Mouse (Mus musculus) testis, adult 2 months (tissue): Measurements from ENCODE around the gene Cdc34. TPM values are rescaled to one million over a fixed set of nuclear protein-coding genes. Genes with fewer than 3 reads are reported as not detected.
A peak's percentile ranks its signal among the peaks of the same experiment; 100 is the strongest.

Source experiments
- H3K27ac ChIP-seq: fragments of 200-500 bp; 2 replicates; pipeline ENCODE4 v1.5.1; 2012; ENCODE audit warnings: low read depth, low read length; ENCODE audit not compliant: control insufficient read depth, insufficient read depth
- H3K27me3 ChIP-seq: fragments of 200-500 bp; 2 replicates; pipeline ENCODE4 v1.6.1; 2012; ENCODE audit warnings: mild to moderate bottlenecking, low read length, moderate library complexity; ENCODE audit not compliant: control insufficient read depth, insufficient read depth
- H3K36me3 ChIP-seq: fragments of 200-500 bp; 2 replicates; pipeline ENCODE4 v1.6.1; 2012; ENCODE audit warnings: mild to moderate bottlenecking, low read length; ENCODE audit not compliant: control insufficient read depth, insufficient read depth
- H3K4me1 ChIP-seq: fragments of 200-500 bp; 2 replicates; pipeline ENCODE4 v1.6.1; 2012; ENCODE audit warnings: low read length; ENCODE audit not compliant: control insufficient read depth, insufficient read depth
- H3K4me3 ChIP-seq: fragments of 200-500 bp; 2 replicates; pipeline ENCODE4 v1.5.1; 2012; ENCODE audit warnings: low read depth, mild to moderate bottlenecking, low read length, moderate library complexity, mixed read lengths; ENCODE audit not compliant: control insufficient read depth
- CTCF ChIP-seq: fragments of 200-500 bp; IDR thresholded peaks from 2 replicates; pipeline ENCODE4 v1.5.1; 2012; ENCODE audit warnings: low read depth, mild to moderate bottlenecking, inconsistent platforms, low read length, moderate library complexity; ENCODE audit not compliant: control insufficient read depth, insufficient read depth, insufficient replicate concordance
- POLR2A ChIP-seq: fragments of 200-500 bp; IDR thresholded peaks from 2 replicates; pipeline ENCODE4 v1.6.1; 2012; ENCODE audit warnings: low read depth, mild to moderate bottlenecking, inconsistent platforms, low read length, moderate library complexity; ENCODE audit not compliant: control insufficient read depth
- polyA plus RNA-seq: library from polyadenylated mRNA; depleted of rRNA; stranded (reverse); fragments of >200 nt; gene quantifications from 2 replicates; pipeline ENCODE4 v1.2.3, GENCODE M21; 2012; rRNA removed

The Cdc34 gene
- polyA plus RNA-seq: 855 and 952 TPM in 2 replicates

GRCm38 (mm10) chr10:79681591-79682245 is at the start of gene Cdc34:
Cdc34 (plus strand) TSS chr10:79682195.
- Histone ChIP-seq H3K4me1 (peaks cover 10% of the 10 kb centered on the region), H3K27ac (peak within 1 kb of the TSS; percentile 86), H3K4me3 (peak within 1 kb of the TSS; percentile 98), H3K36me3 (no peaks in the 10 kb centered on the region), H3K27me3 (no peaks in the 10 kb centered on the region)
- TF ChIP-seq POLR2A: peak; percentile 95
- 0 out of 2 replicates have a peak, but pooled peaks have one; percentile 12 for TF ChIP-seq CTCF

- Histone ChIP-seq H3K27ac (peak overlapping the region; percentile 37), H3K4me1 (peaks cover 9% of the 10 kb centered on the region), H3K36me3 (no peaks in the 10 kb centered on the region), H3K27me3 (no peaks in the 10 kb centered on the region), H3K4me3 (no peak overlapping the region)
- no peak for TF ChIP-seq CTCF
- no peak; the same call in 1 of the 2 replicates for TF ChIP-seq POLR2A
Observed at GRCm38 (mm10) chr10:79633006-79633777, 48.8 kb upstream of the Cdc34 start.

DNA sequence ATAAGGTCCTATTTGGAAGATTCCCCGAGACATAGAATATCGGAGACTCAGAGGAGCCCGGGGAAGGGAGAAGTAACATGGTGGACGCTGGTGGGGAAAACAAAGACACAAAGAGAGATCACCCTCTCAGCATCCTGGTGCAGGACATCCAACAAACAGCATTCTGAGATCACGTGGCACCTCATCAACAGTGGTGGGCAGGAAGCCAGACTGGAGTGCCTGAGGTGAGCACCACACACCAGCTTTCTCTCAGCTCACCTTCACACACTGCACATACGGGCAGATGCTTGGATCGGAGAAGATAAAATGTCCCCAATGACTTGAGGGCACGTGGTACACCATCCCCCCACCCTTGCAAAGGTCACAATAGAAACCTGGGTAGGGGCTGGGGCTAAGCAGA is 45.7 kb upstream of the Cdc34 start:
- no peak overlapping the region for H3K4me3 ChIP-seq
- peaks cover 9% of the 10 kb centered on the region for H3K4me1 ChIP-seq
- no peaks in the 10 kb centered on the region for H3K27me3 ChIP-seq
- TF ChIP-seq POLR2A (no peak), CTCF (no peak)
- H3K27ac ChIP-seq: no peak overlapping the region
- H3K36me3 ChIP-seq: no peaks in the 10 kb centered on the region

DNA sequence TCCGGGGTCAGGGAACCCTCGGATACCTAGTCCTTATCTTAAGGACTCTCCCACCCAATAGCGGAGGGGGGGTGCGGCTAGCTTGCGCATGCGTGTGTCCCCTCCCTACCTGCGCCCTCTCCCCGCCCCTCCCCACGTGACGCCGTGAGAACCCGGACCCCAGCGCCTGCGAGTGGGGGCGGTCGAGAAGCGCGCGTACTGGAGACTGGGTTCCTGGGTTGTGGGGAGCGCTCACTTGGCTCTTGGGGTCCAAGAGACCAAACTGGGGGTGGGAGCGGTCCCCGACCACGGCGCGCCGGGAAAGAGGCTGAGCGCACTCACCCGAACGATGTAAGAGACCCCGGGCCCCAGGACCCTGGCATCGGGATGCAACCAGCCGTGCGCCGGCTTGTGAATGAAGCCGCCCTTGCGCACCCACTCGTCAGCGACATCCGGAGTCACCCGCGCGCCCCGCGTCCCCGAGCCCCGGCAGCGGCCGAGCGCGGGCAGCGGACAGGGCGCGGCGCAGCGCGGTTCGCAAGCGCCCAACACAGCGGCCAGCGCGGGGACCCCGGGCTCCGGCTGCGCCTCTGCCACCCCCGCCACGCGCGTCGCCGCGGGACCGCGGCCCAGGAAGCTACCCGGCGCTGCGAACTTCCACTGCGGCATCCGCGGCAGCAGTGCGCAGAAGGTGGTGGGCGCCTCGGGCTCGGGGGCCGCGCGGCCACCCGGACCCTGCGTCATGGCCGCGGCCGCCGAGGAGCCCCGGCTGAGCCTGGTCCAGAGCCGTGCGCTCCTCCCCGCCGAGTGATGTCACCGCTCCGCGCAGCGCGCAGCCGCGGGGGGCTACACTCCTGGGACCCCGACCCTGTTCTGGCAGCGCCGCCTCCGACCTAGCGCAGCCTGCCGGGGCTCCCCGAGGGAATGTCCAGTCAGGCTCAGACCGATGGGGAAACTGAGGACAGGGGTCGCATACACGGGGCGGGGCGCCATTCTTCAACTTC is 44.6 kb upstream of the Cdc34 start, which contains the start of gene Shc2:
Gene Shc2 (minus strand): TSS at position 791 of the 983 bp plus-strand sequence.
- peaks cover 9% of the 10 kb centered on the region for H3K4me1 ChIP-seq
- TF ChIP-seq CTCF (no peak), POLR2A (no peak)

GRCm38 (mm10) chr10:79638486-79639204 is 43.4 kb upstream of the Cdc34 start:
- TF ChIP-seq POLR2A (no peak), CTCF (no peak)
- Histone ChIP-seq H3K4me1 (peaks cover 9% of the 10 kb centered on the region), H3K36me3 (no peaks in the 10 kb centered on the region), H3K27ac (no peak overlapping the region), H3K27me3 (no peaks in the 10 kb centered on the region), H3K4me3 (no peak overlapping the region)

More for the DNA sequence above, 44.6 kb upstream of the Cdc34 start, which contains the start of gene Shc2:
- peak within 1 kb of the TSS; percentile 73 for H3K4me3 ChIP-seq
- H3K27ac ChIP-seq: peak within 1 kb of the TSS; percentile 58
- H3K36me3 ChIP-seq: no peaks in the 10 kb centered on the region
- H3K27me3 ChIP-seq: no peaks in the 10 kb centered on the region

GRCm38 (mm10) chr10:79645711-79646110 is 36.3 kb upstream of the Cdc34 start, which contains the start of gene Odf3l2:
Odf3l2 (minus strand) TSS chr10:79645738.
- no peaks in the 10 kb centered on the region for H3K4me1 ChIP-seq
- no peaks in the 10 kb centered on the region for H3K27me3 ChIP-seq
- H3K4me3 ChIP-seq: no peak within 1 kb of the TSS
- no peaks in the 10 kb centered on the region for H3K36me3 ChIP-seq
- TF ChIP-seq POLR2A (no peak), CTCF (no peak)
- no peak within 1 kb of the TSS for H3K27ac ChIP-seq
